ENCODE assay signal across 13 mouse cellular contexts in genomic region chr4:116492460-116492859, GRCm38 (mm10). TPM values are rescaled to one million over a fixed set of nuclear protein-coding genes. Genes with fewer than 3 reads are reported as not detected.
A peak's percentile ranks its signal among the peaks of the same experiment; 100 is the strongest.
DNase-seq lines count a peak whose midpoint lies in the region; ATAC-seq and TF ChIP-seq lines count a peak whose summit lies in the region.
"Had no signal": no experiment of that assay in that cellular context is flagged by ENCODE, and none has a peak within 500 bp of the region (broad histone marks: within the 10 kb centered on the region; RNA-seq: fewer than 3 reads in every experiment).

No protein-coding gene starts in this region.

- H3K9ac ChIP-seq in heart, embryonic 16.5 days (ENCODE audit: low read length), result no peak overlapping the region
- H3K9ac ChIP-seq in kidney, embryonic 16.5 days (replicated peaks; ENCODE audit: low read length), result no peak overlapping the region
- H3K9ac ChIP-seq in stomach, embryonic 14.5 days (replicated peaks; ENCODE audit: low read depth, low read length), result no peak overlapping the region
- no peak overlapping the region for H3K9ac ChIP-seq in neural tube, embryonic 15.5 days (replicated peaks)
- H3K9ac ChIP-seq: liver, embryonic 13.5 days had no signal

- TF ChIP-seq POLR2A in kidney, adult 2 months (IDR thresholded peaks at IDR 0.05; ENCODE audit: low read depth, low read length), result no peak

- no peak for ATAC-seq in heart, embryonic 16.5 days (replicated peaks; ENCODE audit: extremely low read depth, insufficient read depth, low FRiP score)
- peak; percentile 31; the same call in 1 of the 2 replicates for ATAC-seq in kidney, embryonic 16.5 days (ENCODE audit: low FRiP score, low TSS enrichment)
- no peak for ATAC-seq in stomach, embryonic 14.5 days (ENCODE audit: insufficient number of reproducible peaks, insufficient read depth, low FRiP score, low read depth)
- no peak for ATAC-seq in neural tube, embryonic 15.5 days (ENCODE audit: low FRiP score)

- peak; percentile 41 for DNase-seq in kidney, adult 2 months
- DNase-seq in kidney, adult 8-10 months, result no peak
- DNase-seq in gastrocnemius, postnatal 10 days, result no peak
- DNase-seq: adrenal gland, adult 8-10 months; liver, embryonic 13.5 days; right cerebral cortex, adult 18-20 months; thymus, postnatal 36 days had no signal

- no peak for TF ChIP-seq CTCF in kidney, adult 2 months (conservative IDR thresholded peaks at IDR 0.05; ENCODE audit: insufficient read depth, insufficient read length, low read depth, low read length)

- no peaks in the 10 kb centered on the region for H3K27me3 ChIP-seq in kidney, adult 2 months (replicated peaks; ENCODE audit: control insufficient read depth, insufficient read depth, low read length)
- no peaks in the 10 kb centered on the region for H3K27me3 ChIP-seq in heart, embryonic 16.5 days (ENCODE audit: control insufficient read depth, insufficient read depth, low read length)
- no peaks in the 10 kb centered on the region for H3K27me3 ChIP-seq in kidney, embryonic 16.5 days (ENCODE audit: insufficient read depth, low read length)
- H3K27me3 ChIP-seq in stomach, embryonic 14.5 days (ENCODE audit: control insufficient read depth, insufficient read depth, low read length), result no peaks in the 10 kb centered on the region
- no peaks in the 10 kb centered on the region for H3K27me3 ChIP-seq in neural tube, embryonic 15.5 days (replicated peaks)

- H3K27ac ChIP-seq in kidney, adult 2 months (ENCODE audit: insufficient read depth, low read depth, low read length), result no peak overlapping the region
- H3K27ac ChIP-seq in heart, embryonic 16.5 days (ENCODE audit: low read length), result peak overlapping the region; percentile 30; the same call in 1 of the 2 replicates
- H3K27ac ChIP-seq in kidney, embryonic 16.5 days (ENCODE audit: low read length), result peak overlapping the region; percentile 51; the same call in 1 of the 2 replicates
- peak overlapping the region; percentile 48 for H3K27ac ChIP-seq in stomach, embryonic 14.5 days (ENCODE audit: low read length)
- H3K27ac ChIP-seq in neural tube, embryonic 15.5 days (replicated peaks), result no peak overlapping the region
- H3K27ac ChIP-seq: liver, embryonic 13.5 days had no signal

- WGBS in kidney, adult 2 months, result 37% methylated on average over 4 of the region's 4 CpGs
- WGBS in heart, embryonic 16.5 days, result 44% methylated on average over 4 of the region's 4 CpGs
- 72% methylated on average over 4 of the region's 4 CpGs for WGBS in kidney, embryonic 16.5 days
- 46% methylated on average over 4 of the region's 4 CpGs for WGBS in stomach, embryonic 14.5 days
- 85% methylated on average over 4 of the region's 4 CpGs for WGBS in neural tube, embryonic 15.5 days

- no peak overlapping the region for H3K4me3 ChIP-seq in kidney, adult 2 months (ENCODE audit: insufficient read depth, low read depth, low read length)
- H3K4me3 ChIP-seq in heart, embryonic 16.5 days (ENCODE audit: low read length), result no peak overlapping the region
- H3K4me3 ChIP-seq in kidney, embryonic 16.5 days (ENCODE audit: low read length), result no peak overlapping the region
- H3K4me3 ChIP-seq in stomach, embryonic 14.5 days (ENCODE audit: low read depth, low read length), result no peak overlapping the region
- H3K4me3 ChIP-seq in neural tube, embryonic 15.5 days (replicated peaks), result no peak overlapping the region
- H3K4me3 ChIP-seq: erythroblast, embryonic 14.5 days; liver, embryonic 13.5 days had no signal

- H3K4me1 ChIP-seq in kidney, adult 2 months (ENCODE audit: control insufficient read depth, insufficient read depth, low read length), result no peaks in the 10 kb centered on the region
- H3K4me1 ChIP-seq in heart, embryonic 16.5 days (ENCODE audit: control insufficient read depth, insufficient read depth, low read length), result peaks cover 21% of the 10 kb centered on the region
- peaks cover 5% of the 10 kb centered on the region; the same call in 1 of the 2 replicates for H3K4me1 ChIP-seq in kidney, embryonic 16.5 days (ENCODE audit: insufficient read depth, low read length)
- H3K4me1 ChIP-seq in stomach, embryonic 14.5 days (ENCODE audit: control insufficient read depth, insufficient read depth, low read length), result peaks cover 11% of the 10 kb centered on the region; the same call in 1 of the 2 replicates
- H3K4me1 ChIP-seq in neural tube, embryonic 15.5 days, result no peaks in the 10 kb centered on the region

- H3K36me3 ChIP-seq in kidney, adult 2 months (ENCODE audit: control insufficient read depth, insufficient read depth, low read length), result no peaks in the 10 kb centered on the region
- H3K36me3 ChIP-seq in heart, embryonic 16.5 days (ENCODE audit: control insufficient read depth, insufficient read depth), result no peaks in the 10 kb centered on the region
- no peaks in the 10 kb centered on the region for H3K36me3 ChIP-seq in kidney, embryonic 16.5 days (ENCODE audit: insufficient read depth, low read length)
- H3K36me3 ChIP-seq in stomach, embryonic 14.5 days (ENCODE audit: control insufficient read depth, insufficient read depth, low read length), result no peaks in the 10 kb centered on the region
- H3K36me3 ChIP-seq in neural tube, embryonic 15.5 days, result no peaks in the 10 kb centered on the region
- H3K36me3 ChIP-seq: liver, embryonic 13.5 days had no signal

- H3K4me2 ChIP-seq in heart, embryonic 16.5 days (ENCODE audit: low read depth, low read length), result 0 out of 2 replicates have a peak overlapping the region, but pooled peaks have one; percentile 5
- no peak overlapping the region for H3K4me2 ChIP-seq in kidney, embryonic 16.5 days (replicated peaks; ENCODE audit: low read depth, low read length)
- no peak overlapping the region for H3K4me2 ChIP-seq in stomach, embryonic 14.5 days (replicated peaks; ENCODE audit: low read depth, low read length)
- no peak overlapping the region for H3K4me2 ChIP-seq in neural tube, embryonic 15.5 days
- H3K4me2 ChIP-seq: liver, embryonic 13.5 days; midbrain, embryonic 11.5 days had no signal

- H3K9me3 ChIP-seq in heart, embryonic 16.5 days (replicated peaks; ENCODE audit: control insufficient read depth, low read length), result peaks cover 7% of the 10 kb centered on the region
- 0 out of 2 replicates have a peak, but pooled peaks cover 3% of the 10 kb centered on the region for H3K9me3 ChIP-seq in kidney, embryonic 16.5 days (ENCODE audit: low read length)
- no peaks in the 10 kb centered on the region for H3K9me3 ChIP-seq in stomach, embryonic 14.5 days (ENCODE audit: control insufficient read depth, low read depth, low read length)
- no peaks in the 10 kb centered on the region for H3K9me3 ChIP-seq in neural tube, embryonic 15.5 days (replicated peaks)
- H3K9me3 ChIP-seq: liver, embryonic 13.5 days had no signal

RNA-seq across cellular contexts. Expression of gene Ipp, which starts 14.9 kb away (rescaled TPM):
- 3.6 and 5.2 TPM in 2 replicates for polyA plus RNA-seq in kidney, adult 2 months (2012; rRNA removed)
- polyA plus RNA-seq in heart, embryonic 16.5 days (2015; fragmentation: Nextera tagmentation; extraction: Ambion mirVana), result 16.2 and 16.3 TPM in 2 replicates
- polyA plus RNA-seq in kidney, embryonic 16.5 days (2015; fragmentation: Nextera tagmentation; extraction: Ambion mirVana), result 17.4 and 19.3 TPM in 2 replicates
- polyA plus RNA-seq in stomach, embryonic 14.5 days (2014; fragmentation: Nextera tagmentation; extraction: Ambion mirVana), result 4.5 and 4.6 TPM in 2 replicates
- total RNA-seq in gastrocnemius, postnatal 10 days (2021), result 10 to 100 TPM; 14.4 to 15.2 TPM
- polyA plus RNA-seq in neural tube, embryonic 15.5 days (2015; fragmentation: Nextera tagmentation; extraction: Ambion mirVana), result 11.9 and 13.7 TPM in 2 replicates

RNA-seq across cellular contexts. Expression of gene Mast2, which starts 28.5 kb away (rescaled TPM):
- polyA plus RNA-seq in kidney, adult 2 months (2012; rRNA removed), result 45.1 and 61.9 TPM in 2 replicates
- polyA plus RNA-seq in heart, embryonic 16.5 days (2015; fragmentation: Nextera tagmentation; extraction: Ambion mirVana), result 16.3 TPM in 2 replicates
- 10.7 and 11.7 TPM in 2 replicates for polyA plus RNA-seq in kidney, embryonic 16.5 days (2015; fragmentation: Nextera tagmentation; extraction: Ambion mirVana)
- 23.4 and 24.6 TPM in 2 replicates for polyA plus RNA-seq in stomach, embryonic 14.5 days (2014; fragmentation: Nextera tagmentation; extraction: Ambion mirVana)
- 10 to 100 TPM; 50.1 to 59.8 TPM for total RNA-seq in gastrocnemius, postnatal 10 days (2021)
- 29.7 and 34.1 TPM in 2 replicates for polyA plus RNA-seq in neural tube, embryonic 15.5 days (2015; fragmentation: Nextera tagmentation; extraction: Ambion mirVana)

Comparison
In these comparisons a context has a peak if more than half of its experiments do, and no peak if none do; other contexts are left out.
1. H3K27ac ChIP-seq: peak in heart, embryonic 16.5 days (single experiment), kidney, embryonic 16.5 days (single experiment) and stomach, embryonic 14.5 days (single experiment); none in kidney, adult 2 months (single experiment) and neural tube, embryonic 15.5 days (single experiment).